Mouse (Mus musculus) spleen, adult 2 months (tissue): ENCODE measurements at regions not wholly inside any gene's neighbourhood (a gene's known extent, or its start where the extent isn't known, plus 50 kb on each side); places are given as distances from the start of the nearest gene placed in this dataset.

Source experiments
- CTCF ChIP-seq: fragments of 200-500 bp; IDR thresholded peaks from 2 replicates; pipeline ENCODE4 v1.5.1; 2011; ENCODE audit warnings: mild to moderate bottlenecking, inconsistent platforms; ENCODE audit not compliant: insufficient read depth, insufficient read length, insufficient replicate concordance; ENCODE audit errors: extremely low read depth
- POLR2A ChIP-seq: fragments of 200-500 bp; IDR thresholded peaks from 2 replicates; pipeline ENCODE4 v1.6.1; 2011; ENCODE audit warnings: low read depth, low read length, inconsistent platforms

DNA sequence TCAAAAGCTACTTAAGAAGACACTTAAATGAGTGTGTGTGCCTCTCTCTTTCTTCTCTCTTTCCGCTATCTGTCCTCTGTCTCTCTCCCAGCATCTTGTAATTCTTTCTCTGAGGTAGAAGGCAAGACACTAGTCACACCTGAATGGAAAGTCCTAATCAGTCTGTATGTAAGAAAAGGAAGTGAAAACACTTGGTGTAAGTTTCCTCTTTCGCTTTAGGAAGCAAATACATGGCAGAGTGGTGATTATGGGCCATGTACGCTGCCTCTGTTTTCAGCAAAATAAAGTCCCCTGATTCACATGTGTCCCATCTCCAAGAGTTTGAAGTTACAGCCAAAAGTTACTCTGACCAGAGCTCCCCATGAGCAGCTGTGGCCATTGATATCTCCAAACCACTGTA lies 182.1 kb upstream of the Cdh5 start:
- TF ChIP-seq CTCF: no peak
- TF ChIP-seq POLR2A: no peak
